27 mouse cellular contexts compared by ENCODE assay signal in the genomic region with DNA sequence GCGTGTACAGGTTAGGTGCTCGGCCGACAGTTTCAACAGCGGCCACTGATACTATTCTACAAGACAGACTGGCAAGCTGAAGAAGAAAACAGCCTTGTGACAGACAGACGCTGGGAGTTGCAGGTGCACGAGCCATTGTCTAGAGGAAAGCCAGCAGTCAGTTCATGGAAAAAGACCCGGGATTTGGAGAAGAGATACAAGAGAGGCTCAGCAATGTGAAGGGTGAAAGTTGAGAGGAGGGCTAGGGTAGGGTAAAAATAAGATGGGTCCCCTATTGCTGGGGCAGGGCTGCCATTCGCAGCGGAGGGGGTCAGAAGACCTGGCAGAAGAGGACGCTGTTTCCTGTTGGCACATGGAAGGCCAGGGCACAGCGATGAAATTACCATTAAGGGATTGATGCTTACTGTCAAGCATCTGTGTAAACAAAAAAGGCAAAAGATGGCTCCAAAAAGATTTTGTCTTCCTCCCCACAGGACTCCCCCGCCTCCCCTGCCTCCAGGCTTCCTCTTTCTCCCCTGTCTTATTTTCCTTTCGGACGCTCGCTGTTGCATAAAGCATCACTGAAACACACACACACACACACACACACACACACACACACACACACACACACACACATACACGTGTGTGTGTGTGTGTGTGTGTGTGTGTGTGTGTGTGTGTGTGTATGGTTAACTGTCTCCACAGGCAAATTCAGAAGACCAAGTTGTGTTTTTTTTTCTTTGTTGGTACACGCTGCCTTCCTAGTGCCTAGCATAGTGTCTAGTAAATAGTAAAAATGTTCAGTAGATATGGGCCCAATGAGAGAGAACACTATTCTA. TPM values are rescaled to one million over a fixed set of nuclear protein-coding genes. Genes with fewer than 3 reads are reported as not detected.
DNase-seq lines count a peak whose midpoint lies in the region; ATAC-seq lines count a peak whose summit lies in the region.
"Had no signal": no experiment of that assay in that cellular context is flagged by ENCODE, and none has a peak within 500 bp of the region (broad histone marks: within the 10 kb centered on the region; RNA-seq: fewer than 3 reads in every experiment).

No protein-coding gene starts in this region.

- H3K27ac ChIP-seq in forebrain, embryonic 15.5 days (replicated peaks): no peak overlapping the region
- H3K27ac ChIP-seq: embryonic facial prominence, embryonic 13.5 days; forebrain, embryonic 12.5 days; gastrocnemius, adult 2 months; heart, embryonic 10.5 days; hindbrain, postnatal 0 days; limb, embryonic 10.5 days; liver, embryonic 15.5 days; lung, embryonic 15.5 days; neural tube, embryonic 12.5 days had no signal

- 82% methylated on average over 15 of the region's 17 CpGs for WGBS in forebrain, embryonic 15.5 days

- H3K9me3 ChIP-seq in forebrain, embryonic 15.5 days: no peaks in the 10 kb centered on the region
- H3K9me3 ChIP-seq: embryonic facial prominence, embryonic 13.5 days; forebrain, embryonic 12.5 days; heart, embryonic 10.5 days; limb, embryonic 10.5 days; liver, embryonic 15.5 days; lung, embryonic 15.5 days; megakaryocyte, embryonic 14.5 days; neural tube, embryonic 12.5 days had no signal

- H3K4me2 ChIP-seq in forebrain, embryonic 15.5 days (replicated peaks): no peak overlapping the region
- H3K4me2 ChIP-seq: embryonic facial prominence, embryonic 13.5 days; forebrain, embryonic 12.5 days; liver, embryonic 15.5 days; lung, embryonic 15.5 days; neural tube, embryonic 12.5 days had no signal

- no peaks in the 10 kb centered on the region for H3K4me1 ChIP-seq in forebrain, embryonic 15.5 days
- H3K4me1 ChIP-seq: forebrain, embryonic 12.5 days; neural tube, embryonic 12.5 days had no signal

- no peaks in the 10 kb centered on the region for H3K27me3 ChIP-seq in forebrain, embryonic 15.5 days
- H3K27me3 ChIP-seq: embryonic facial prominence, embryonic 13.5 days; forebrain, embryonic 12.5 days; liver, embryonic 15.5 days; lung, embryonic 15.5 days; megakaryocyte, embryonic 14.5 days; neural tube, embryonic 12.5 days had no signal

- peak; percentile 89 for DNase-seq in A20 (ENCODE audit: low read depth, low spot score)
- peak; percentile 55 to 56 for DNase-seq in B cell, adult 2 months
- peak; percentile 67 for DNase-seq in induced T-regulatory cell, adult 2 months (ENCODE audit: low read depth)
- DNase-seq in thymus, postnatal 25 days: peak; percentile 56
- DNase-seq in urinary bladder, postnatal 36 days (ENCODE audit: low spot score in 2 of 2): no peak
- no peak for DNase-seq in kidney, postnatal 4 days
- DNase-seq: adrenal gland, adult 2 months; cerebellum, adult 18-20 months; cerebellum, postnatal 25 days; gastrocnemius, adult 2 months; heart, postnatal 14 days; kidney, adult 18-20 months; liver; lung, postnatal 36 days; midbrain, embryonic 14.5 days; right cerebral cortex, postnatal 4 days had no signal

- H3K4me3 ChIP-seq in forebrain, embryonic 15.5 days: no peak overlapping the region
- H3K4me3 ChIP-seq: embryonic facial prominence, embryonic 13.5 days; erythroblast, embryonic 14.5 days; forebrain, embryonic 12.5 days; gastrocnemius, adult 2 months; heart, embryonic 10.5 days; limb, embryonic 10.5 days; liver, embryonic 15.5 days; lung, embryonic 15.5 days; megakaryocyte, embryonic 14.5 days; neural tube, embryonic 12.5 days had no signal

- no peak for ATAC-seq in forebrain, embryonic 15.5 days (replicated peaks)
- ATAC-seq: hindbrain, postnatal 0 days had no signal

- no peak overlapping the region for H3K9ac ChIP-seq in forebrain, embryonic 15.5 days (replicated peaks)
- H3K9ac ChIP-seq: embryonic facial prominence, embryonic 13.5 days; forebrain, embryonic 12.5 days; liver, embryonic 15.5 days; lung, embryonic 15.5 days; neural tube, embryonic 12.5 days had no signal

- H3K36me3 ChIP-seq in forebrain, embryonic 15.5 days: no peaks in the 10 kb centered on the region
- H3K36me3 ChIP-seq: embryonic facial prominence, embryonic 13.5 days; forebrain, embryonic 12.5 days; heart, embryonic 10.5 days; limb, embryonic 10.5 days; liver, embryonic 15.5 days; lung, embryonic 15.5 days; neural tube, embryonic 12.5 days had no signal

RNA-seq across cellular contexts. Expression of a gene that starts 4.2 kb away (rescaled TPM):
- 0.36 and 0.38 TPM in 2 replicates for polyA plus RNA-seq in forebrain, embryonic 15.5 days (2015; fragmentation: Nextera tagmentation; extraction: Ambion mirVana)
- polyA plus RNA-seq: erythroblast, embryonic 14.5 days had no signal

Comparison
In these comparisons a context has a peak if more than half of its experiments do, and no peak if none do; other contexts are left out.
1. DNase-seq: peak in A20 (single experiment), B cell, adult 2 months (2 of 2), induced T-regulatory cell, adult 2 months (single experiment) and thymus, postnatal 25 days (single experiment); none in urinary bladder, postnatal 36 days (0 of 2) and kidney, postnatal 4 days (0 of 2).